Mouse (Mus musculus) thymus, adult 2 months (tissue): Measurements from ENCODE around the gene Panx1.

Source experiments
- CTCF ChIP-seq: fragments of 200-500 bp; IDR thresholded peaks from 2 replicates; pipeline ENCODE4 v1.5.1; 2012; ENCODE audit warnings: mild to moderate bottlenecking, control low read depth, low read length, moderate library complexity, borderline replicate concordance; ENCODE audit not compliant: control insufficient read depth, poor library complexity, insufficient read depth; ENCODE audit errors: extremely low read depth
- POLR2A ChIP-seq: fragments of 200-500 bp; IDR thresholded peaks from 2 replicates; pipeline ENCODE4 v1.6.1; 2012; ENCODE audit warnings: mild to moderate bottlenecking, low read length, control low read depth, moderate library complexity; ENCODE audit not compliant: control insufficient read depth, poor library complexity, insufficient read depth; ENCODE audit errors: extremely low read depth

DNA sequence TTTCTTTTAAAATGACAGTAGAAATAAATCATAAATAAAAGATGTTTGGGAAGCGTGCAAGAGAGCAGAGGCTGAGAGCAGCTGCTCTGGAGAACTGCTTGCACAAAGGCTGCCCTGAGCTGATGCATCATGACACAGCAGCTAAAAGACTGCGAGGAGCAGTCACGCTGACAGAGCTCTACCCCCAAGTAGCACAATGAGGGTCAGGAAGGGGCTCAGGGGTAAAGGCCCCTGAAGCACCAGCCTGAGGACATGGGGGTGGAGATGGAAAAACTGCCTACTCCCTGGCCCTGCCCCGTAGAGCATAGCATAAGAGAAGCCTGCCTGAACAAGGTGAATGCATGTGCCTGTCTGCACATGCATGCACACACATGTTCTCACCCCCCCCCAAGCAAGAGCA is 8.5 kb downstream of the Panx1 start:
- TF ChIP-seq CTCF (no peak), POLR2A (no peak)
